Mouse (Mus musculus) stomach, embryonic 15.5 days (tissue): ENCODE data around the gene Ephb2. TPM values are rescaled to one million over a fixed set of nuclear protein-coding genes. Genes with fewer than 3 reads are reported as not detected.

Source experiments
- ATAC-seq: fragments of 200-750 bp; cut with Nextera tagmentation; 2 replicates; pipeline ENCODE4 v1.8.0; 2017; ENCODE audit warnings: low read depth, moderate number of reproducible peaks, moderate TSS enrichment; ENCODE audit not compliant: insufficient read depth, low FRiP score
- H3K27ac ChIP-seq: fragments of 300-500 bp; sonication (generic); 2 replicates; pipeline ENCODE4 v1.5.1; 2015; ENCODE audit warnings: mild to moderate bottlenecking, inconsistent platforms
- H3K27me3 ChIP-seq: fragments of 300-500 bp; sonication (generic); replicated peaks from 2 replicates; pipeline ENCODE4 v1.6.1; 2015; ENCODE audit warnings: inconsistent platforms
- H3K36me3 ChIP-seq: fragments of 300-500 bp; sonication (generic); 2 replicates; pipeline ENCODE4 v1.6.1; 2015; ENCODE audit warnings: inconsistent platforms
- H3K4me1 ChIP-seq: fragments of 300-500 bp; sonication (generic); 2 replicates; pipeline ENCODE4 v1.6.1; 2015; ENCODE audit warnings: inconsistent platforms
- H3K4me2 ChIP-seq: fragments of 300-500 bp; sonication (generic); 2 replicates; pipeline ENCODE4 v1.6.1; 2015; ENCODE audit warnings: mild to moderate bottlenecking, inconsistent platforms
- H3K4me3 ChIP-seq: fragments of 300-500 bp; sonication (generic); replicated peaks from 2 replicates; pipeline ENCODE4 v1.5.1; 2015; ENCODE audit warnings: inconsistent platforms
- H3K9ac ChIP-seq: fragments of 300-500 bp; sonication (generic); 2 replicates; pipeline ENCODE4 v1.6.1; 2015; ENCODE audit warnings: inconsistent platforms
- H3K9me3 ChIP-seq: fragments of 300-500 bp; sonication (generic); 2 replicates; pipeline ENCODE4 v1.6.1; 2016; ENCODE audit warnings: inconsistent platforms
- WGBS: fragments of 180-500 bp; shearing (Covaris S2); methylation state at CpG from one replicate; pipeline ENCODE4 v1.1.7; 2015; 5-methylcytosine and 5-hydroxymethylcytosine counted together
- polyA plus RNA-seq: library from polyadenylated mRNA; unstranded; fragments of >200 nt; fragmentation: Nextera tagmentation; extraction: Ambion mirVana; gene quantifications from 2 replicates; pipeline ENCODE4 v1.2.1, GENCODE M21; 2015

The Ephb2 gene
- polyA plus RNA-seq, 1 experiment from 2014 or later, result 8.6 TPM

- Histone ChIP-seq H3K4me3 (no peak overlapping the region), H3K4me2 (no peak overlapping the region), H3K9me3 (no peaks in the 10 kb centered on the region), H3K4me1 (peaks cover 49% of the 10 kb centered on the region), H3K27me3 (no peaks in the 10 kb centered on the region), H3K9ac (no peak overlapping the region), H3K36me3 (no peaks in the 10 kb centered on the region), H3K27ac (no peak overlapping the region)
- no peak for ATAC-seq
- 86% methylated on average over 8 of the region's 8 CpGs for WGBS
Measured at GRCm38 (mm10) chr4:136754256-136754655, 81.5 kb downstream of the Ephb2 start.

GRCm38 (mm10) chr4:136751355-136752020 is 84.3 kb downstream of the Ephb2 start:
- Histone ChIP-seq H3K4me1 (peaks cover 48% of the 10 kb centered on the region), H3K27ac (peak overlapping the region; percentile 51; the same call in 1 of the 2 replicates), H3K4me2 (no peak overlapping the region), H3K9me3 (no peaks in the 10 kb centered on the region), H3K27me3 (no peaks in the 10 kb centered on the region), H3K9ac (no peak overlapping the region), H3K36me3 (no peaks in the 10 kb centered on the region), H3K4me3 (no peak overlapping the region)
- ATAC-seq, result no peak
- 43% methylated on average over 4 of the region's 4 CpGs for WGBS

- 22% methylated on average over 19 of the region's 19 CpGs for WGBS
- H3K4me1 ChIP-seq, result peaks cover 44% of the 10 kb centered on the region
- no peaks in the 10 kb centered on the region for H3K36me3 ChIP-seq
- no peaks in the 10 kb centered on the region for H3K9me3 ChIP-seq
- no peak overlapping the region for H3K9ac ChIP-seq
- ATAC-seq, result peak; percentile 32; the same call in 1 of the 2 replicates
- H3K27me3 ChIP-seq, result no peaks in the 10 kb centered on the region
- peak overlapping the region; percentile 51; the same call in 1 of the 2 replicates for H3K27ac ChIP-seq
- H3K4me2 ChIP-seq, result 0 out of 2 replicates have a peak overlapping the region, but pooled peaks have one; percentile 8
- no peak overlapping the region for H3K4me3 ChIP-seq
Measured at GRCm38 (mm10) chr4:136750578-136751338, 85.0 kb downstream of the Ephb2 start.

GRCm38 (mm10) chr4:136749851-136750577 is 85.8 kb downstream of the Ephb2 start:
- Histone ChIP-seq H3K4me1 (peaks cover 36% of the 10 kb centered on the region), H3K9ac (no peak overlapping the region), H3K4me3 (no peak overlapping the region), H3K36me3 (no peaks in the 10 kb centered on the region), H3K27ac (peak overlapping the region; percentile 11), H3K27me3 (no peaks in the 10 kb centered on the region), H3K9me3 (no peaks in the 10 kb centered on the region), H3K4me2 (no peak overlapping the region)
- WGBS, result 54% methylated on average over 19 of the region's 19 CpGs
- ATAC-seq, result 0 out of 2 replicates have a peak, but pooled peaks have one; percentile 9

- 54% methylated on average over 4 of the region's 4 CpGs for WGBS
- H3K4me1 ChIP-seq, result peaks cover 31% of the 10 kb centered on the region
- H3K9me3 ChIP-seq, result no peaks in the 10 kb centered on the region
- no peak overlapping the region for H3K9ac ChIP-seq
- H3K27me3 ChIP-seq, result no peaks in the 10 kb centered on the region
- H3K36me3 ChIP-seq, result no peaks in the 10 kb centered on the region
- H3K4me3 ChIP-seq, result no peak overlapping the region
- no peak overlapping the region for H3K4me2 ChIP-seq
- ATAC-seq, result no peak
- 0 out of 2 replicates have a peak overlapping the region, but pooled peaks have one; percentile 11 for H3K27ac ChIP-seq
Measured at GRCm38 (mm10) chr4:136749431-136749830, 86.4 kb downstream of the Ephb2 start.

- WGBS, result 29% methylated on average over 7 of the region's 7 CpGs
- Histone ChIP-seq H3K4me1 (peaks cover 26% of the 10 kb centered on the region), H3K36me3 (no peaks in the 10 kb centered on the region), H3K9ac (no peak overlapping the region), H3K9me3 (no peaks in the 10 kb centered on the region), H3K27ac (no peak overlapping the region; the same call in 1 of the 2 replicates), H3K4me2 (no peak overlapping the region), H3K27me3 (no peaks in the 10 kb centered on the region), H3K4me3 (no peak overlapping the region)
- no peak for ATAC-seq
Measured at GRCm38 (mm10) chr4:136748842-136749392, 86.9 kb downstream of the Ephb2 start.

GRCm38 (mm10) chr4:136746516-136746915 is 89.3 kb downstream of the Ephb2 start:
- peaks cover 48% of the 10 kb centered on the region for H3K4me1 ChIP-seq
- ATAC-seq, result no peak

GRCm38 (mm10) chr4:136742677-136743076 is 93.1 kb downstream of the Ephb2 start:
- H3K36me3 ChIP-seq, result no peaks in the 10 kb centered on the region
- no peaks in the 10 kb centered on the region for H3K9me3 ChIP-seq
- H3K9ac ChIP-seq, result no peak overlapping the region
- H3K4me1 ChIP-seq, result peaks cover 37% of the 10 kb centered on the region
- H3K27ac ChIP-seq, result peak overlapping the region; percentile 72
- no peaks in the 10 kb centered on the region for H3K27me3 ChIP-seq
- no peak overlapping the region for H3K4me2 ChIP-seq
- no peak overlapping the region for H3K4me3 ChIP-seq
- peak; percentile 74 for ATAC-seq
- WGBS, result 8% methylated on average over 5 of the region's 5 CpGs

More at GRCm38 (mm10) chr4:136746516-136746915, 89.3 kb downstream of the Ephb2 start:
- 81% methylated on average over 1 of the region's 1 CpGs for WGBS
- Histone ChIP-seq H3K4me3 (no peak overlapping the region), H3K4me2 (no peak overlapping the region), H3K36me3 (no peaks in the 10 kb centered on the region), H3K9me3 (no peaks in the 10 kb centered on the region), H3K9ac (no peak overlapping the region), H3K27ac (no peak overlapping the region), H3K27me3 (no peaks in the 10 kb centered on the region)

- WGBS, result 62% methylated on average over 14 of the region's 14 CpGs
- Histone ChIP-seq H3K4me1 (peaks cover 37% of the 10 kb centered on the region), H3K27me3 (no peaks in the 10 kb centered on the region), H3K9ac (no peak overlapping the region), H3K4me3 (no peak overlapping the region), H3K9me3 (no peaks in the 10 kb centered on the region), H3K36me3 (no peaks in the 10 kb centered on the region), H3K27ac (peak overlapping the region; percentile 72; the same call in 1 of the 2 replicates), H3K4me2 (no peak overlapping the region)
- ATAC-seq, result no peak
Measured at GRCm38 (mm10) chr4:136741840-136742239, 93.9 kb downstream of the Ephb2 start.

- H3K4me2 ChIP-seq, result no peak overlapping the region
- H3K9me3 ChIP-seq, result no peaks in the 10 kb centered on the region
- ATAC-seq, result no peak
- no peaks in the 10 kb centered on the region for H3K27me3 ChIP-seq
- WGBS, result 81% methylated on average over 5 of the region's 5 CpGs
- no peak overlapping the region for H3K27ac ChIP-seq
- H3K9ac ChIP-seq, result no peak overlapping the region
- no peak overlapping the region for H3K4me3 ChIP-seq
- H3K4me1 ChIP-seq, result peaks cover 39% of the 10 kb centered on the region
- H3K36me3 ChIP-seq, result no peaks in the 10 kb centered on the region
Measured at GRCm38 (mm10) chr4:136740963-136741362, 94.8 kb downstream of the Ephb2 start.

- Histone ChIP-seq H3K36me3 (no peaks in the 10 kb centered on the region), H3K9me3 (no peaks in the 10 kb centered on the region), H3K4me3 (no peak overlapping the region), H3K4me2 (no peak overlapping the region), H3K9ac (no peak overlapping the region), H3K27ac (no peak overlapping the region), H3K4me1 (peaks cover 45% of the 10 kb centered on the region), H3K27me3 (no peaks in the 10 kb centered on the region)
- no peak for ATAC-seq
- 26% methylated on average over 11 of the region's 11 CpGs for WGBS
Measured at GRCm38 (mm10) chr4:136739189-136739588, 96.6 kb downstream of the Ephb2 start.
